Mouse (Mus musculus) heart, postnatal 36 days (tissue): ENCODE measurements at regions not wholly inside any gene's neighbourhood (a gene's known extent, or its start where the extent isn't known, plus 50 kb on each side); places are given as distances from the start of the nearest gene placed in this dataset.
A peak's percentile ranks its signal among the peaks of the same experiment; 100 is the strongest.

Experiments
- DNase-seq, 2 experiments: peaks; one replicate each; pipeline ENCODE4 v3.0.0; 2021 to 2022
- intact Hi-C: fragments of 180-260 bp; cut with DNase I; formaldehyde crosslinking; loops from one replicate; pipeline ENCODE4 v1.15.1; 2025

- intact Hi-C loops = no loop called here
- no peak for DNase-seq
Observed at GRCm38 (mm10) chr1:90390422-90390821, 186.6 kb downstream of the Ackr3 start.

- intact Hi-C loops = no loop called here
- DNase-seq = no peak
Observed at GRCm38 (mm10) chr1:90393861-90394260, 190.1 kb downstream of the Ackr3 start.

- no peak for DNase-seq
- intact Hi-C loops = no loop called here
Observed at GRCm38 (mm10) chr1:90395331-90396016, 191.7 kb downstream of the Ackr3 start.

- intact Hi-C loops = no loop called here
- no peak for DNase-seq
Observed at GRCm38 (mm10) chr1:90396660-90397059, 192.9 kb downstream of the Ackr3 start.

- intact Hi-C loops = no loop called here
- no peak for DNase-seq
Observed at GRCm38 (mm10) chr1:90397355-90397754, 193.6 kb downstream of the Ackr3 start.

- intact Hi-C loops = no loop called here
- no peak for DNase-seq
Observed at GRCm38 (mm10) chr1:90398396-90398975, 194.7 kb downstream of the Ackr3 start.

GRCm38 (mm10) chr1:90403057-90403456 lies 199.3 kb downstream of the Ackr3 start:
- no peak for DNase-seq
- intact Hi-C loops = loop anchor here (5.0 kb wide), 1 partner anchor 909 kb away; no protein-coding TSS in a partner anchor

- intact Hi-C loops = loop anchor here (5.0 kb wide), 2 partner anchors 182 to 907 kb away; no protein-coding TSS in a partner anchor
- no peak for DNase-seq
Observed at GRCm38 (mm10) chr1:90404717-90405487, 197.9 kb upstream of the Cops8 start.

- intact Hi-C loops = loop anchor here (5.0 kb wide), 1 partner anchor 181 kb away; no protein-coding TSS in a partner anchor
- DNase-seq = no peak
Observed at GRCm38 (mm10) chr1:90406663-90407062, 196.1 kb upstream of the Cops8 start.

GRCm38 (mm10) chr1:90408504-90409215 lies 194.1 kb upstream of the Cops8 start:
- intact Hi-C loops = loop anchor here (5.0 kb wide), 1 partner anchor 179 kb away; no protein-coding TSS in a partner anchor
- DNase-seq = no peak

- intact Hi-C loops = loop anchor here (5.0 kb wide), 1 partner anchor 178 kb away; no protein-coding TSS in a partner anchor
- no peak for DNase-seq
Observed at GRCm38 (mm10) chr1:90409236-90409635, 193.5 kb upstream of the Cops8 start.

- peak; percentile 19 to 22 for DNase-seq
- intact Hi-C loops = loop anchor here (5.0 kb wide), 1 partner anchor 80 kb away; no protein-coding TSS in a partner anchor
Observed at GRCm38 (mm10) chr1:90412511-90413045, 190.2 kb upstream of the Cops8 start.

- intact Hi-C loops = loop anchor here (5.0 kb wide), 1 partner anchor 78 kb away; no protein-coding TSS in a partner anchor
Observed at GRCm38 (mm10) chr1:90414751-90415150, 188.0 kb upstream of the Cops8 start.

GRCm38 (mm10) chr1:90424066-90424821 lies 178.5 kb upstream of the Cops8 start:
- DNase-seq = peak in 1 of 2 experiments; percentile 18
- intact Hi-C loops = no loop called here

More at GRCm38 (mm10) chr1:90414751-90415150, 188.0 kb upstream of the Cops8 start:
- DNase-seq = no peak

GRCm38 (mm10) chr1:90428334-90428733 lies 174.4 kb upstream of the Cops8 start:
- DNase-seq = no peak
- intact Hi-C loops = no loop called here

GRCm38 (mm10) chr1:90428774-90429173 lies 174.0 kb upstream of the Cops8 start:
- intact Hi-C loops = no loop called here

GRCm38 (mm10) chr1:90430480-90430879 lies 172.3 kb upstream of the Cops8 start:
- intact Hi-C loops = no loop called here
- DNase-seq = no peak

More at GRCm38 (mm10) chr1:90428774-90429173, 174.0 kb upstream of the Cops8 start:
- no peak for DNase-seq

- DNase-seq = no peak
- intact Hi-C loops = no loop called here
Observed at GRCm38 (mm10) chr1:90431783-90432182, 171.0 kb upstream of the Cops8 start.

GRCm38 (mm10) chr1:90433911-90434310 lies 168.9 kb upstream of the Cops8 start:
- intact Hi-C loops = no loop called here
- DNase-seq = no peak
